Mouse (Mus musculus): ENCODE results near the gene Cblb. TPM values are rescaled to one million over a fixed set of nuclear protein-coding genes. Genes with fewer than 3 reads are reported as not detected.

Cblb gene
- polyA plus RNA-seq, 2 experiments from 2014 or later, result 42.2 to 42.6 TPM

GRCm38 (mm10) chr16:52210844-52211606 is 180.0 kb downstream of the Cblb start:
- ATAC-seq, result no peak

DNA sequence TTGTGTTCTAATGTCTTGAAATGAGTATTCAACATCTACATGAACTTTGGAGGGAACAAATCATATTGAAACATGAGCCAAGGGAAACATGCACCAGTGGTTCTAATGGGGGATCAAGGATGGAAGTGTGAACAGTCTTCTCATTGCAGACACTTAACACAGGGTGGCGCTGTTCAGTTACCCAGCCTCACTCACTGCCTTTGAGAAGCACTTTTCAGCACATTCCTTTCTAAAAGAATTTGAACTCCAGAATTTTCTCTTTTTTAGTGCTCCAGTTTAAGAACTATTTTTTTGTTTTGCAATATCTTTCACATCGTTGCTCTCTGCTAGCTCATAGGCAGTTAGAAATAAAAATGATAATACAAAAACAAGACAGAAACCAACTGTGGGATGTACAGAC is 188.0 kb downstream of the Cblb start:
- peak; percentile 56 for ATAC-seq

DNA sequence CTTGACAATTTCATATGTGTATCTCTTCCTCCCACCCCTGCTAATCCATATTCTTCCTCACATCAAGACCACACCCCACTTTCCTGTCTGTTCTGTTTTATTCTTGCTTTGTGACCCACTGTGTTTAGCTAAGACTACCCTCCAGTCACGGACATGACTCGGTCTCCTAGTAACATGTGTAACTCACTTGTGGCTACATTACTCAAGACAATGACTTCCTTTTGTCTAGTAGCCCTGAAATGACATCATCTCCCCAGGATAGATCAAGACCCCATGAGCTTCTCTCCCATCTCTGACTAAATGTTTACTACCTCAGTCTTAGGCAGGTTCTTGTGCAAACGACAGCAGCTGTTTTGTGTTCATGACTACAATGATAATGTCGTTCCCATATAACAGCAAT is 191.9 kb downstream of the Cblb start:
- no peak for ATAC-seq

GRCm38 (mm10) chr16:52229446-52229845 is 198.4 kb downstream of the Cblb start:
- ATAC-seq, result no peak

GRCm38 (mm10) chr16:52229930-52230329 is 198.9 kb downstream of the Cblb start:
- ATAC-seq, result peak; percentile 49

DNA sequence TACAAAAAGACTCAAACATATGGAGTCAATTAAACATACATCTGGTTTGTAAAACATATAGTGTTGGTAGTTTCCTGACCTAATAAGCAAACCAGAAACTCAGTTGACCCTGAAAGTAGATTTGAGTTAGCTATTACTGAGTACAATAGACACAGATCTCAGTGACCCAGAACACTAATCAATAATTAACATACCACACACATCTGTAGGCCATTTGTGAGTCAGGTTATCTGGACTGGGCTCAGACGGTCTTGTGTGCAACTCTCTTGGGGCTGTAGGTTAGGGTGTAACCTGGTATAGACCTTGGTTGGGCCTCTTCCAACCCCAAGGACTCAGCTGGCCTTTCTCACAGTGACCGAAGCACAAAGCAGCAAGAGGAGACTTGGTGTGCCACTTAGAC is 211.1 kb downstream of the Cblb start:
- no peak for ATAC-seq

DNA sequence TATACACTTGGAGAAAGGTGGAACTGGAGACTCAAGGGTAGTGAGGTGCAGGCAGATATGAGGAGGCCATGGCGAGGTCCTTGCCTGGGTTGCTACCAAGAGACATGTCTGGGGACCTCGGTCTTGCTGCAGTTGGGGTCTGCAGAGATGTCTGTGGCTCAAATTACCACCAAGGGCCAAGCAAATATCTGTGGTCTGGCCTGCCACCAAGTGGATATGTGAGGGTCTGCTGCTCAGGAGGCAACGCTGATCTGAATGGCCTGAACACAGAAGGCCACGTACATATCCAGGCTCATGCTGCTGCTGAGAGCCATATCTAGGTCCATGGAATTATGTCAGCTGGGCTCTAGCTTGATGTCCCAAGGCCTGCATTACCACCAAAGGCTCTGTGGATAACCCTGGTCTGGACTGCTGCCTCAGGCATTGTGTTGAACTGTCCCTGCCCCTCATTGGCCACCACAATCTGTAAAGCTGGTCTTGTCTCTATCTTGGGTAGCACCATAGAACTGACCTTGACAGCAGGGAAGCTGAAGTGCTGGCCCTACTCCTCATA is 212.5 kb downstream of the Cblb start:
- no peak for ATAC-seq

GRCm38 (mm10) chr16:52250196-52250595 is 219.2 kb downstream of the Cblb start:
- ATAC-seq, result no peak

GRCm38 (mm10) chr16:52250935-52251334 is 219.9 kb downstream of the Cblb start:
- ATAC-seq, result no peak
